8 mouse cellular contexts compared by ENCODE assay signal in the genomic region with DNA sequence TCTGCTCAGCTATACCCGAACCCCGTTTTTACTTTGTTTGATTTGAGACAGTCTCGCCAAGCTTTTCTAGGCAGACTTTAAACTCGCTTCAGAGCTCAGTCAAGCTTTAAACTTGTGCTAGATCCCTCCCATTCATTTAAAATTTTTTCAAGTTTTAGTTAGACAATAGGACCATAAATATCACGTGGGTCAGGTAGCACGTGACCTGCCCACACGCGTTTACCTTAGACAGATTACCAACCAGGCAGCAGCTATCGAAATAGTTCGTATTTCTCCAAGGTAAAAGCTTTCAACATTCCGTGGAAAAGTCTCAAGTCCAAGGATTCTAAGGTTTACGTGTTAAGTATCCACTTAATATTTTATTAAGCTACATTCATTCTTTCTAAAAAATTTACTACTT. TPM values are rescaled to one million over a fixed set of nuclear protein-coding genes. Genes with fewer than 3 reads are reported as not detected.
DNase-seq lines count a peak whose midpoint lies in the region; ATAC-seq and TF ChIP-seq lines count a peak whose summit lies in the region.

No protein-coding gene starts in this region.

- TF ChIP-seq CTCF in testis, adult 2 months (IDR thresholded peaks at IDR 0.05; ENCODE audit: control insufficient read depth, insufficient read depth, insufficient replicate concordance, low read depth, low read length) = no peak

- no peaks in the 10 kb centered on the region for H3K27me3 ChIP-seq in embryonic facial prominence, embryonic 13.5 days
- no peaks in the 10 kb centered on the region for H3K27me3 ChIP-seq in hindbrain, embryonic 11.5 days (ENCODE audit: control insufficient read depth, insufficient read depth, low read length)
- H3K27me3 ChIP-seq in limb, embryonic 13.5 days = no peaks in the 10 kb centered on the region
- 0 out of 2 replicates have a peak, but pooled peaks cover 4% of the 10 kb centered on the region for H3K27me3 ChIP-seq in midbrain, embryonic 13.5 days
- no peaks in the 10 kb centered on the region for H3K27me3 ChIP-seq in testis, adult 2 months (ENCODE audit: control insufficient read depth, insufficient read depth, low read length)

- peak; percentile 69; the same call in 1 of the 2 replicates for ATAC-seq in embryonic facial prominence, embryonic 13.5 days (ENCODE audit: insufficient number of reproducible peaks, insufficient read depth, low FRiP score, low TSS enrichment, low read depth)
- peak; percentile 80; the same call in 1 of the 2 replicates for ATAC-seq in hindbrain, embryonic 11.5 days (ENCODE audit: low FRiP score)
- ATAC-seq in limb, embryonic 13.5 days (ENCODE audit: low FRiP score, low read depth) = peak; percentile 80
- peak; percentile 63 for ATAC-seq in midbrain, embryonic 13.5 days

- peaks cover 2% of the 10 kb centered on the region; the same call in 1 of the 2 replicates for H3K4me1 ChIP-seq in embryonic facial prominence, embryonic 13.5 days
- H3K4me1 ChIP-seq in hindbrain, embryonic 11.5 days (replicated peaks; ENCODE audit: control insufficient read depth, insufficient read depth, low read length) = no peaks in the 10 kb centered on the region
- H3K4me1 ChIP-seq in limb, embryonic 13.5 days = peaks cover 4% of the 10 kb centered on the region; the same call in 1 of the 2 replicates
- peaks cover 5% of the 10 kb centered on the region; the same call in 1 of the 2 replicates for H3K4me1 ChIP-seq in midbrain, embryonic 13.5 days (replicated peaks)
- H3K4me1 ChIP-seq in testis, adult 2 months (ENCODE audit: control insufficient read depth, insufficient read depth, low read length) = peaks cover 9% of the 10 kb centered on the region

- no peaks in the 10 kb centered on the region for H3K9me3 ChIP-seq in embryonic facial prominence, embryonic 13.5 days
- H3K9me3 ChIP-seq in hindbrain, embryonic 11.5 days (ENCODE audit: control insufficient read depth, low read length) = no peaks in the 10 kb centered on the region
- no peaks in the 10 kb centered on the region for H3K9me3 ChIP-seq in limb, embryonic 13.5 days
- H3K9me3 ChIP-seq in midbrain, embryonic 13.5 days = no peaks in the 10 kb centered on the region

- 8% methylated on average over 12 of the region's 12 CpGs for WGBS in embryonic facial prominence, embryonic 13.5 days
- WGBS in hindbrain, embryonic 11.5 days = 7% methylated on average over 12 of the region's 12 CpGs
- 10% methylated on average over 12 of the region's 12 CpGs for WGBS in limb, embryonic 13.5 days
- 9% methylated on average over 12 of the region's 12 CpGs for WGBS in midbrain, embryonic 13.5 days

- peak overlapping the region; percentile 76 for H3K9ac ChIP-seq in embryonic facial prominence, embryonic 13.5 days
- peak overlapping the region; percentile 49; the same call in 1 of the 2 replicates for H3K9ac ChIP-seq in hindbrain, embryonic 11.5 days (ENCODE audit: low read depth, low read length)
- H3K9ac ChIP-seq in limb, embryonic 13.5 days = peak overlapping the region; percentile 69
- 0 out of 2 replicates have a peak overlapping the region, but pooled peaks have one; percentile 55 for H3K9ac ChIP-seq in midbrain, embryonic 13.5 days (replicated peaks)

- H3K27ac ChIP-seq in embryonic facial prominence, embryonic 13.5 days = peak overlapping the region; percentile 77; the same call in 1 of the 2 replicates
- no peak overlapping the region for H3K27ac ChIP-seq in hindbrain, embryonic 11.5 days (ENCODE audit: low read depth, low read length)
- no peak overlapping the region for H3K27ac ChIP-seq in limb, embryonic 13.5 days
- H3K27ac ChIP-seq in midbrain, embryonic 13.5 days = no peak overlapping the region
- H3K27ac ChIP-seq in testis, adult 2 months (ENCODE audit: control insufficient read depth, insufficient read depth, low read depth, low read length) = peak overlapping the region; percentile 8; the same call in 1 of the 2 replicates

- no peak for TF ChIP-seq POLR2A in testis, adult 2 months (IDR thresholded peaks at IDR 0.05; ENCODE audit: control insufficient read depth, low read depth, low read length)

- H3K4me3 ChIP-seq in embryonic facial prominence, embryonic 13.5 days = peak overlapping the region; percentile 59
- H3K4me3 ChIP-seq in hindbrain, embryonic 11.5 days (ENCODE audit: low read depth, low read length) = peak overlapping the region; percentile 43
- peak overlapping the region; percentile 58 for H3K4me3 ChIP-seq in limb, embryonic 13.5 days
- H3K4me3 ChIP-seq in midbrain, embryonic 13.5 days (replicated peaks) = peak overlapping the region; percentile 49
- peak overlapping the region; percentile 90 for H3K4me3 ChIP-seq in testis, adult 2 months (ENCODE audit: control insufficient read depth, low read depth, low read length)

- H3K4me2 ChIP-seq in embryonic facial prominence, embryonic 13.5 days = peak overlapping the region; percentile 71
- H3K4me2 ChIP-seq in hindbrain, embryonic 11.5 days (replicated peaks; ENCODE audit: low read depth, low read length) = peak overlapping the region; percentile 70
- peak overlapping the region; percentile 70 for H3K4me2 ChIP-seq in limb, embryonic 13.5 days (replicated peaks)
- H3K4me2 ChIP-seq in midbrain, embryonic 13.5 days (replicated peaks) = peak overlapping the region; percentile 76

- H3K36me3 ChIP-seq in embryonic facial prominence, embryonic 13.5 days = no peaks in the 10 kb centered on the region
- no peaks in the 10 kb centered on the region for H3K36me3 ChIP-seq in hindbrain, embryonic 11.5 days (ENCODE audit: control insufficient read depth, insufficient read depth, low read length)
- H3K36me3 ChIP-seq in limb, embryonic 13.5 days = no peaks in the 10 kb centered on the region
- no peaks in the 10 kb centered on the region for H3K36me3 ChIP-seq in midbrain, embryonic 13.5 days
- no peaks in the 10 kb centered on the region for H3K36me3 ChIP-seq in testis, adult 2 months (ENCODE audit: control insufficient read depth, insufficient read depth, low read length)

- DNase-seq in B cell, adult 2 months = peak; percentile 75 to 82
- DNase-seq in MEL-GATA-1-ER (ENCODE audit: extremely low read depth, low read depth) (peak; percentile 72), MN1 (ENCODE audit: low spot score) (no peak)
- peak; percentile 82 for DNase-seq in hindbrain, embryonic 11.5 days (ENCODE audit: low spot score)

RNA-seq across cellular contexts. Expression of gene Tmem144, which starts 10.4 kb away (rescaled TPM):
- 3.5 and 4.0 TPM in 2 replicates for polyA plus RNA-seq in embryonic facial prominence, embryonic 13.5 days (2015; fragmentation: Nextera tagmentation; extraction: Ambion mirVana)
- 3.1 and 4.6 TPM in 2 replicates for polyA plus RNA-seq in hindbrain, embryonic 11.5 days (2014; fragmentation: Nextera tagmentation; extraction: Ambion mirVana)
- 3.0 and 3.1 TPM in 2 replicates for polyA plus RNA-seq in limb, embryonic 13.5 days (2015; fragmentation: Nextera tagmentation; extraction: Ambion mirVana)
- 1.3 TPM in 2 replicates for polyA plus RNA-seq in midbrain, embryonic 13.5 days (2015; fragmentation: Nextera tagmentation; extraction: Ambion mirVana)
- polyA plus RNA-seq in testis, adult 2 months (2012; rRNA removed) = 463 and 494 TPM in 2 replicates

RNA-seq across cellular contexts. Expression of gene Fam198b, which starts 42.2 kb away (rescaled TPM):
- polyA plus RNA-seq in embryonic facial prominence, embryonic 13.5 days (2015; fragmentation: Nextera tagmentation; extraction: Ambion mirVana) = 9.0 and 10.3 TPM in 2 replicates
- 3.1 and 3.6 TPM in 2 replicates for polyA plus RNA-seq in hindbrain, embryonic 11.5 days (2014; fragmentation: Nextera tagmentation; extraction: Ambion mirVana)
- polyA plus RNA-seq in limb, embryonic 13.5 days (2015; fragmentation: Nextera tagmentation; extraction: Ambion mirVana) = 8.7 and 11.7 TPM in 2 replicates
- 0.89 and 1.9 TPM in 2 replicates for polyA plus RNA-seq in midbrain, embryonic 13.5 days (2015; fragmentation: Nextera tagmentation; extraction: Ambion mirVana)
- 3.7 and 4.0 TPM in 2 replicates for polyA plus RNA-seq in testis, adult 2 months (2012; rRNA removed)

Comparison
In these comparisons a context has a peak if more than half of its experiments do, and no peak if none do; other contexts are left out.
1. H3K27ac ChIP-seq: peak in embryonic facial prominence, embryonic 13.5 days (single experiment) and testis, adult 2 months (single experiment); none in hindbrain, embryonic 11.5 days (single experiment), limb, embryonic 13.5 days (single experiment) and midbrain, embryonic 13.5 days (single experiment).
2. RNA of gene Tmem144, which starts 10.4 kb away (polyA plus RNA-seq): 463 to 494 TPM in testis, adult 2 months; 3.5 to 4.0 TPM in embryonic facial prominence, embryonic 13.5 days, 3.1 to 4.6 TPM in hindbrain, embryonic 11.5 days, 3.0 to 3.1 TPM in limb, embryonic 13.5 days and 1.3 TPM in midbrain, embryonic 13.5 days; every median in the first group is over 10 times any median in the second.
3. Peak in every context shown above with its lines, with median percentiles within 50 percentile points of each other: ATAC-seq, H3K4me2 ChIP-seq, H3K4me3 ChIP-seq and H3K9ac ChIP-seq.